Mouse (Mus musculus) urinary bladder, postnatal 10 days (tissue): ENCODE results near the gene Ptpn12.

Experiments
- DNase-seq: peaks from one replicate; pipeline ENCODE4 v3.0.0; 2022; ENCODE audit warnings: low spot score

Gene Ptpn12

GRCm38 (mm10) chr5:21055820-21056531 is at the start of gene Ptpn12:
Gene Ptpn12 (minus strand): TSS chr5:21055911.
- DNase-seq, result peak; percentile 80

GRCm38 (mm10) chr5:21091179-21091578 is 35.5 kb upstream of the Ptpn12 start:
- DNase-seq, result no peak

- DNase-seq, result no peak
These were observed 1.5 kb upstream of the Ptpn12 start for GRCm38 (mm10) chr5:21057217-21057616.

- DNase-seq, result no peak
These were observed 884 bp upstream of the Ptpn12 start for GRCm38 (mm10) chr5:21056595-21056994.

- peak; percentile 26 for DNase-seq
These were observed 466 bp downstream of the Ptpn12 start for GRCm38 (mm10) chr5:21055071-21055819.

GRCm38 (mm10) chr5:21054472-21055070 is 1.1 kb downstream of the Ptpn12 start:
- DNase-seq, result peak; percentile 15

- no peak for DNase-seq
These were observed 2.0 kb downstream of the Ptpn12 start for GRCm38 (mm10) chr5:21053571-21054307.

GRCm38 (mm10) chr5:21052521-21052920 is 3.2 kb downstream of the Ptpn12 start:
- DNase-seq, result no peak

- DNase-seq, result no peak
These were observed 5.0 kb downstream of the Ptpn12 start for GRCm38 (mm10) chr5:21050770-21051122.

GRCm38 (mm10) chr5:21050061-21050769 is 5.5 kb downstream of the Ptpn12 start:
- no peak for DNase-seq

GRCm38 (mm10) chr5:21049006-21049405 is 6.7 kb downstream of the Ptpn12 start:
- no peak for DNase-seq

- DNase-seq, result no peak
These were observed 8.6 kb downstream of the Ptpn12 start for GRCm38 (mm10) chr5:21047114-21047513.

GRCm38 (mm10) chr5:21046150-21047048 is 9.3 kb downstream of the Ptpn12 start:
- no peak for DNase-seq

- no peak for DNase-seq
These were observed 10.2 kb downstream of the Ptpn12 start for GRCm38 (mm10) chr5:21045462-21045861.

GRCm38 (mm10) chr5:21038100-21038499 is 17.6 kb downstream of the Ptpn12 start:
- DNase-seq, result no peak

GRCm38 (mm10) chr5:21035689-21036480 is 19.8 kb downstream of the Ptpn12 start:
- no peak for DNase-seq

- no peak for DNase-seq
These were observed 21.2 kb downstream of the Ptpn12 start for GRCm38 (mm10) chr5:21034388-21034966.

GRCm38 (mm10) chr5:21033382-21034056 is 22.2 kb downstream of the Ptpn12 start:
- no peak for DNase-seq

- DNase-seq, result no peak
These were observed 23.1 kb downstream of the Ptpn12 start for GRCm38 (mm10) chr5:21032626-21033025.
